In the genomic region with DNA sequence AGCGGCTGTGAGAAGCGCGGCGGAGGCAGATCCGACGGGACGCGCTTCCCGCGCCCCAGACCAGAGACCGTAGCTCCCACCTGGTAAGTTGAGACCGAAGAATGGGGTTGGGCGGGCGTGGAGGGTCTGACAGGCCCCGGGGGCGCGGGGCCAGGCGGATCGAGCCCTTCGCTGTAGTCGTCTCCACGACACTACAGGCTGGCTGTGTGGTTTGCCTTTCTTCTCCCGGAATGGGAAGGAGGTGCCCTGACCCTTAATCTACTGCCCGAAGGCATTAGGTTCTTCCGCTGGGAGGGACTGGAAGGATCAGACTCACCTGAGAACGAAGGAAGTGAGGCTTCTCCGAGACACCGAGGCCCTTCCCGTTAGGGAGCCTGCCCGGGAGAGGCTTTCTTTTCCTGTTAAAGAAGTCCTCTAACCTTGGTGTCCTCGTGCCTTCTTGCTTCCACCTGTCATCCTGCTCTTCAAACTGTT, we compare ENCODE assay signal across 8 mouse cellular contexts. TPM values are rescaled to one million over a fixed set of nuclear protein-coding genes. Genes with fewer than 3 reads are reported as not detected.
DNase-seq lines count a peak whose midpoint lies in the region; ATAC-seq and TF ChIP-seq lines count a peak whose summit lies in the region.

No protein-coding gene starts in this region.

- no peaks in the 10 kb centered on the region for H3K27me3 ChIP-seq in heart, adult 2 months (ENCODE audit: control insufficient read depth, insufficient read depth, low read length)
- H3K27me3 ChIP-seq in limb, embryonic 11.5 days (ENCODE audit: control insufficient read depth, insufficient read depth, low read length): no peaks in the 10 kb centered on the region
- H3K27me3 ChIP-seq in neural tube, embryonic 14.5 days (ENCODE audit: control insufficient read depth, insufficient read depth, low read length): no peaks in the 10 kb centered on the region

- TF ChIP-seq CTCF in heart, adult 2 months (IDR thresholded peaks at IDR 0.05): no peak

- peak overlapping the region; percentile 60 for H3K4me3 ChIP-seq in heart, adult 2 months
- peak overlapping the region; percentile 91 for H3K4me3 ChIP-seq in limb, embryonic 11.5 days (ENCODE audit: low read depth, low read length)
- H3K4me3 ChIP-seq in neural tube, embryonic 14.5 days (ENCODE audit: low read depth, low read length): peak overlapping the region; percentile 92

- WGBS in heart, adult 2 months: under 1% methylated on average over 31 of the region's 31 CpGs
- WGBS in limb, embryonic 11.5 days: under 1% methylated on average over 31 of the region's 31 CpGs
- under 1% methylated on average over 31 of the region's 31 CpGs for WGBS in neural tube, embryonic 14.5 days

- peaks cover 9% of the 10 kb centered on the region for H3K36me3 ChIP-seq in heart, adult 2 months (ENCODE audit: control insufficient read depth, insufficient read depth, low read length)
- no peaks in the 10 kb centered on the region for H3K36me3 ChIP-seq in limb, embryonic 11.5 days (ENCODE audit: control insufficient read depth, insufficient read depth, low read length)
- no peaks in the 10 kb centered on the region for H3K36me3 ChIP-seq in neural tube, embryonic 14.5 days (ENCODE audit: control insufficient read depth, insufficient read depth, low read length)

- intact Hi-C loops in heart, adult 2 months (cut with DNase I): loop anchor here (2.0 to 10.0 kb wide), 3 partner anchors 51 to 211 kb away; a partner anchor contains a TSS

- DNase-seq in heart, adult 2 months: no peak
- DNase-seq in heart, adult 11 months: no peak
- peak; percentile 29 for DNase-seq in urinary bladder, postnatal 14 days (ENCODE audit: low spot score)
- no peak for DNase-seq in urinary bladder, postnatal 4 days (ENCODE audit: low spot score in 2 of 2)
- no peak for DNase-seq in limb, embryonic 11.5 days (ENCODE audit: low spot score)
- DNase-seq in Muller cell, postnatal 12 days (ENCODE audit: inconsistent ontology term): no peak
- DNase-seq in ovary, postnatal 10 days (ENCODE audit: low spot score): no peak

- no peaks in the 10 kb centered on the region for H3K9me3 ChIP-seq in limb, embryonic 11.5 days (ENCODE audit: control insufficient read depth, low read length)
- no peaks in the 10 kb centered on the region for H3K9me3 ChIP-seq in neural tube, embryonic 14.5 days (ENCODE audit: control insufficient read depth, low read length)

- peaks cover 4% of the 10 kb centered on the region for H3K4me1 ChIP-seq in heart, adult 2 months (ENCODE audit: control insufficient read depth, insufficient read depth, low read length)
- H3K4me1 ChIP-seq in limb, embryonic 11.5 days (ENCODE audit: control insufficient read depth, insufficient read depth, low read length): peaks cover 4% of the 10 kb centered on the region; the same call in 1 of the 2 replicates
- H3K4me1 ChIP-seq in neural tube, embryonic 14.5 days (ENCODE audit: control insufficient read depth, insufficient read depth, low read length): peaks cover 23% of the 10 kb centered on the region

- H3K9ac ChIP-seq in heart, adult 2 months (ENCODE audit: low read depth, low read length): peak overlapping the region; percentile 94
- peak overlapping the region; percentile 96 for H3K9ac ChIP-seq in limb, embryonic 11.5 days (ENCODE audit: low read length)
- H3K9ac ChIP-seq in neural tube, embryonic 14.5 days (replicated peaks; ENCODE audit: low read depth, low read length): peak overlapping the region; percentile 96

- no peak for TF ChIP-seq EP300 in heart, adult 2 months (IDR thresholded peaks at IDR 0.05; ENCODE audit: insufficient read depth, low read depth, low read length)

- ATAC-seq in limb, embryonic 11.5 days (ENCODE audit: insufficient number of reproducible peaks, low FRiP score, low TSS enrichment, low read depth): no peak; the same call in none of the 2 replicates
- no peak for ATAC-seq in neural tube, embryonic 14.5 days (ENCODE audit: low read depth)

- H3K79me2 ChIP-seq in heart, adult 2 months (replicated peaks; ENCODE audit: control insufficient read depth, insufficient read depth, low read length): peaks cover 4% of the 10 kb centered on the region

- peak overlapping the region; percentile 94 for H3K27ac ChIP-seq in heart, adult 2 months
- peak overlapping the region; percentile 70; the same call in 1 of the 2 replicates for H3K27ac ChIP-seq in limb, embryonic 11.5 days (replicated peaks; ENCODE audit: low read depth, low read length)
- peak overlapping the region; percentile 88 for H3K27ac ChIP-seq in neural tube, embryonic 14.5 days (ENCODE audit: low read depth, low read length)

- peak overlapping the region; percentile 80 for H3K4me2 ChIP-seq in limb, embryonic 11.5 days (ENCODE audit: low read depth, severe bottlenecking)
- H3K4me2 ChIP-seq in neural tube, embryonic 14.5 days (ENCODE audit: low read depth, low read length): peak overlapping the region; percentile 84

- no peak for TF ChIP-seq POLR2A in heart, adult 2 months (IDR thresholded peaks at IDR 0.05; ENCODE audit: insufficient read depth, low read depth, low read length)

RNA-seq across cellular contexts. Expression of a gene that starts 0.3 kb away (rescaled TPM):
- total RNA-seq in heart, adult 2 months (2021): 10 to 100 TPM; 15.7 to 17.2 TPM
- 4.8 and 8.9 TPM in 2 replicates for polyA plus RNA-seq in heart, adult 2 months (2012; rRNA removed)
- 51.0 and 51.6 TPM in 2 replicates for polyA plus RNA-seq in limb, embryonic 11.5 days (2014; fragmentation: Nextera tagmentation; extraction: Ambion mirVana)
- 40.5 and 44.9 TPM in 2 replicates for polyA plus RNA-seq in neural tube, embryonic 14.5 days (2014; fragmentation: Nextera tagmentation; extraction: Ambion mirVana)

RNA-seq across cellular contexts. Expression of a gene that starts 0.4 kb away (rescaled TPM):
- total RNA-seq in heart, adult 2 months (2021): 1 to 10 TPM; 7.5 to 9.2 TPM
- 5.2 and 8.4 TPM in 2 replicates for polyA plus RNA-seq in heart, adult 2 months (2012; rRNA removed)
- polyA plus RNA-seq in limb, embryonic 11.5 days (2014; fragmentation: Nextera tagmentation; extraction: Ambion mirVana): 18.6 and 21.3 TPM in 2 replicates
- polyA plus RNA-seq in neural tube, embryonic 14.5 days (2014; fragmentation: Nextera tagmentation; extraction: Ambion mirVana): 14.0 and 14.8 TPM in 2 replicates

RNA-seq across cellular contexts. Expression of a gene that starts 44.7 kb away (rescaled TPM):
- total RNA-seq in heart, adult 2 months (2021): not detected
- polyA plus RNA-seq in heart, adult 2 months (2012; rRNA removed): not detected in 2 replicates
- polyA plus RNA-seq in limb, embryonic 11.5 days (2014; fragmentation: Nextera tagmentation; extraction: Ambion mirVana): 0.68 and 0.98 TPM in 2 replicates
- not detected in 2 replicates for polyA plus RNA-seq in neural tube, embryonic 14.5 days (2014; fragmentation: Nextera tagmentation; extraction: Ambion mirVana)

RNA-seq across cellular contexts. Expression of a gene that starts 45.0 kb away (rescaled TPM):
- 100 to 1,000 TPM; 738 to 741 TPM for total RNA-seq in heart, adult 2 months (2021)
- 674 and 1,134 TPM in 2 replicates for polyA plus RNA-seq in heart, adult 2 months (2012; rRNA removed)
- polyA plus RNA-seq in limb, embryonic 11.5 days (2014; fragmentation: Nextera tagmentation; extraction: Ambion mirVana): 1,902 and 2,130 TPM in 2 replicates
- polyA plus RNA-seq in neural tube, embryonic 14.5 days (2014; fragmentation: Nextera tagmentation; extraction: Ambion mirVana): 427 and 481 TPM in 2 replicates

RNA-seq across cellular contexts. Expression of a gene that starts 53.5 kb away (rescaled TPM):
- total RNA-seq in heart, adult 2 months (2021): not detected
- not detected in 2 replicates for polyA plus RNA-seq in heart, adult 2 months (2012; rRNA removed)
- polyA plus RNA-seq in limb, embryonic 11.5 days (2014; fragmentation: Nextera tagmentation; extraction: Ambion mirVana): 0.81 TPM in 1 of 2 replicates, not detected in the other
- polyA plus RNA-seq in neural tube, embryonic 14.5 days (2014; fragmentation: Nextera tagmentation; extraction: Ambion mirVana): not detected in 2 replicates
